Mouse (Mus musculus) brain, embryonic 14.5 days (tissue): Measurements from ENCODE around the gene Shank3. TPM values are rescaled to one million over a fixed set of nuclear protein-coding genes. Genes with fewer than 3 reads are reported as not detected.

Experiments used
- DNase-seq: peaks from one replicate; pipeline ENCODE4 v3.0.0-alpha.2; 2011; ENCODE audit warnings: low read depth
- CTCF ChIP-seq: fragments of 200-500 bp; IDR thresholded peaks from 2 replicates; pipeline ENCODE4 v1.5.1; 2012; ENCODE audit warnings: inconsistent platforms, mild to moderate bottlenecking, moderate library complexity, borderline replicate concordance; ENCODE audit not compliant: insufficient read depth, insufficient read length; ENCODE audit errors: extremely low read depth
- POLR2A ChIP-seq: fragments of 200-500 bp; IDR thresholded peaks from 2 replicates; pipeline ENCODE4 v1.6.1; 2012; ENCODE audit warnings: mild to moderate bottlenecking, inconsistent platforms, borderline replicate concordance; ENCODE audit not compliant: poor library complexity, insufficient read depth, insufficient read length, severe bottlenecking; ENCODE audit errors: extremely low read depth
- polyA plus RNA-seq: library from polyadenylated mRNA; depleted of rRNA; stranded (reverse); fragments of >200 nt; gene quantifications from 2 replicates; pipeline ENCODE4 v1.2.3, GENCODE M21; 2012

Gene Shank3
- polyA plus RNA-seq, 1 experiment, result 41.5 TPM

DNA sequence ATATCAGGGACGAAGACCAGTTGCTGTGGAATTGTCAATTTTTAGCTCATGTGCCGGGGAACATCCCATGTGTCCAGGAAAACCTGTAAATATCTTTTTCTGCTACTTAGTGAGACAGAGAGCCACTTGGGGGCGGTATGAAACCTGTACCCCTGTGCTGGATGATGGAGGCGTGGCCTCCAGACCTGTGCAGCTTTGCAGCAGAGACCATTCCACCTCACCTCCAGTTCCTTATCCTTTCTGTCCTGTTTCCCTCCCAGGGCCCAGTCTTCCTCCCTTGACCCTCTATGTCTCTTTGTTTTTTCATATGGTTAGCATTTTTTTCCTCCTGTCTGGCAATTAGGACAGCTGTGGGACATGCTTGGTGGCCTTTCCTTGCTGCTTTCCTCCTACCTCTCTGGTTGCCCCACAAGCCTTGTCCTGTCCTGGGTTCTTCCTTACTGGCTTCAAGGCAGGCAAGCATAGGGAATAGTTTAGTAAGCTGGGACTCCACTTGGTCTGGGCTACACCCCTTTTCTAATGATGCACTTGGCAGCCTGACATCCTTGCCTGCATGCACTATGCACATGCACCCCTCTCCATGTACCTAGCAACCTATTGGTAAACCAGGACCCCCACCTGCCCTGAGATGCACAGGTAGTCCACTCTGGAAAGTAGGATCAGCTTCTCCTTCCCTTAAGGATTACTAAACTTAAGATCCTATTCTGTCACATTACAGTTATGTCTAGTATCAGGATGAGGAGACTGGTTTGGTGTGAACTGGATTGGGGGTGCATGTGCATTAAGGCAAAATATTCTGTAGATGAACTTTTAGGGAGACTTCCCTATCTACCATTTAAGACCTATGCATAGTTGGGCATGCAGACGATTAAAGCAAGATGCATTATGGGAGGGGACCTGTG is 35.8 kb upstream of the Shank3 start:
- DNase-seq, result peak; percentile 22
- peak; percentile 18; the same call in 1 of the 2 replicates for TF ChIP-seq CTCF
- TF ChIP-seq POLR2A, result no peak

DNA sequence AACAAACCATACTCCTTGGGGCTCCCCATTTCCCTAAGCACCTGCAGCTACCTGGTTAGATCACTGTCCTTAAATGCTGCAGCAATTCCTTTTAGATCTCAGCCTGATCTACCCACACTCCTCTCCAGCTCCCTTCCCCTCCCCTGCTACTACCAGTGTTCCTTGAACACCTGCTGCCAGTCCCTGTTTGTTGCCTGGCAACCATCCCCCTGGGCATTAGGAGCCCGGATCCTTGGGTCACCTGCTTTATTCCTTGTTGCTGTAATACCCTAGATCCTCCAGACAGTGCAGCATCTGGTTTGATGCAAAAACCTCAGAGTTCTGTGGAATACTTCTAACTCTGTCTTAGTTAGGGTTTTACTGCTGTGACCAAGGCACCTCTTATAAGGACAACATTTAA is 34.4 kb upstream of the Shank3 start:
- TF ChIP-seq CTCF (no peak), POLR2A (no peak)
- DNase-seq, result peak; percentile 77

DNA sequence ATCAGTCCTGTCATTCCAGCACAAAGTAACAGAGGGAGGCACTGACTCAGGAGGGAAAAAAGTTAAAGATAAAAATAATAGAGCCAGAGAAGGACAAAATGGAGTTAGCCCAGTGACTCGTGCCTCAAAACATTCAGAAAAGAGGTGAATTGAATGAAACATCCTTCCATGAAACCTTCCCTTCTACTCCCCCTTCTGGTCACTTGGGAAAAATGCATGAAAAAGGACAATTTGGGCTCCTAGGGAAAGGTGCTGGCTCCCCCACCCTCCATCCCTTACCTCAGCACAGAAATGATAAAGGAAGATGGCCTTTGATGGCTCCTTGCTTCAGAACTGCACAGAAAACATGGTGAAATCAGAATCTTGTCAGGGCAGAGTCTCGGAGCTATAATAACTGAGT is 30.8 kb upstream of the Shank3 start:
- no peak for TF ChIP-seq POLR2A
- TF ChIP-seq CTCF, result peak; percentile 58; the same call in 1 of the 2 replicates
- peak; percentile 62 for DNase-seq

GRCm38 (mm10) chr15:89471476-89471875 is 27.9 kb upstream of the Shank3 start:
- TF ChIP-seq CTCF (no peak), POLR2A (no peak)
- no peak for DNase-seq

DNA sequence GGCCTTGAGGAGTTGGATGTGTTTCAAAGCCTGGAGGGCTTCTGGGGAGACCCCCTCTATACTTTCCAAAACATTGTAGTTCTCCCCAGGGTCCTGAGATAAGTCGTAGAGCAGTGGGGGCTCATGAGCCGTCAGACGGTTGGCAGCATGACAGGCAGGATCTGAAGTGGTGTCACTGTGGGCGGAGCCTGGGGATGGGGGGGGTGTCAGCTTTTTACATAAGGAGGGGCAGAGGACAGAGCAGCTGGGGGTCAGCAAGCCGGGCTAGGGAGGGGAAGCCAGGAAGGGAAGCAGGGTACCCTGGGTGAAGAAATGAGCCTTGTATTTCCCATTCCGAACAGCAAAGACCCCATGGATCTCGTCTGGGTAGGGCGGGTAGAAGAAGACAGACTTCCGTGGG is 26.1 kb upstream of the Shank3 start:
- DNase-seq, result no peak
- no peak for TF ChIP-seq CTCF
- no peak for TF ChIP-seq POLR2A

GRCm38 (mm10) chr15:89473921-89474320 is 25.5 kb upstream of the Shank3 start:
- no peak for DNase-seq
- TF ChIP-seq CTCF (no peak), POLR2A (no peak)

GRCm38 (mm10) chr15:89474596-89475292 is 24.7 kb upstream of the Shank3 start:
- no peak for DNase-seq
- TF ChIP-seq CTCF, result no peak
- no peak for TF ChIP-seq POLR2A

GRCm38 (mm10) chr15:89475293-89475600 is 24.2 kb upstream of the Shank3 start:
- no peak for TF ChIP-seq POLR2A
- TF ChIP-seq CTCF, result no peak
- DNase-seq, result no peak

DNA sequence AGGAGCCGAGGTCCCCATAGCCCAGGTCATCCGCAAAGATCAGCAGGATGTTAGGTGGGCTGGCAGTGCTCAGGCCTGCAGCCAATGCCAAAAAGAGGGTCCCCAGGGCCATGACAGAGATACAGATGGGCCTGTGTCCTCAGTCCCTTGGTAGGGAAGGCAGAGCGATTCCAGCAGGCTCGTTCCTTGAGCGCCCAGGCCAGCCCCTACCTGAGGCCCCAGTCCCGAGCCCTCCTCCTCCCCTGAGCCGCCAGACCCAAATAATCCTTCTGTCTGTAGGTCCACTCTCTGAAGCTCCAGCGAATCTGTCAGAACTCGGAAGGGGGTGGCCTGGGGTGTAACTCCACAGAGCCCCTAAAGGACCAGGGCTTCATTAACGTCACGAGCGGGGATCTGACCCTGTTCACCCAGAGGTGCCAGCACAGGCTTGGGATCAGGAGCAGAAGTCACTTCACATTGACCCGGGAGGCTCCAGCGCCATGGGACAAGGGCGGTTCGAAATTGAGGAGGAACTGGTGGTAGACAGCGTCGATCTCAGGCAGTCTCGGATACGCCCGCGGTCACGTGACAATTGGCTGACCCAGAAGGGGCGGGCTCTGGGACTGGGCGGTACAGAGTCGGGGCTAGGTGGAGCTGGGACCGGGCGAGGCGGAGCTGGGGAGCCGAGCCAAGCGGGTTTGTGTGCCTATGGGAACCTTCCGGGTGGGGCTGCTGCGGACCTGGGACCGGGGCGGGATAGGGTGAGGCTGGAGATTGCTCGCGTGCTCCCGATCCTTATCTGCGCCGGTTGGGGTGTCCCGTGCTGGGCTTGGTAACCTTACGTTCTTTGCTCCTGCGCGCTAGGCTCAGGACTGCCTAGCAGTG is 23.6 kb upstream of the Shank3 start:
- peak; percentile 94 for DNase-seq
- TF ChIP-seq CTCF, result no peak
- peak; percentile 52; the same call in 1 of the 2 replicates for TF ChIP-seq POLR2A

DNA sequence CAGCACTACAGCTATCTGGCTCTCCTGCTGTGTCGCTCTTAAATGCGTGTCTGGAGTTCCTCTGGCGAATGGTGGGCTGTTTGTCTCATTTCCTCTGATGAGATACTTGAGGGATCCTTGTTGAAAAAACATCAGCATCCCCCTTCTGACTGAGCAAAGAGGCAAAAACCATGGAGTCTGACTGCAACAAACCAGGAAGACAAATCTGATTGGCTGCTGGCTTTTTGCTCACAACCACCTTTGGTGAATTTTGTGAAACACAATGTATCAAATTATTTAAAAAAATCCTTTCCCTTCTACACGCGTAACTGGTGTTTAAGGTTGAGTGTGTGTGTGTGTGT is 23.0 kb upstream of the Shank3 start:
- no peak for DNase-seq
- no peak for TF ChIP-seq POLR2A
- no peak for TF ChIP-seq CTCF

DNA sequence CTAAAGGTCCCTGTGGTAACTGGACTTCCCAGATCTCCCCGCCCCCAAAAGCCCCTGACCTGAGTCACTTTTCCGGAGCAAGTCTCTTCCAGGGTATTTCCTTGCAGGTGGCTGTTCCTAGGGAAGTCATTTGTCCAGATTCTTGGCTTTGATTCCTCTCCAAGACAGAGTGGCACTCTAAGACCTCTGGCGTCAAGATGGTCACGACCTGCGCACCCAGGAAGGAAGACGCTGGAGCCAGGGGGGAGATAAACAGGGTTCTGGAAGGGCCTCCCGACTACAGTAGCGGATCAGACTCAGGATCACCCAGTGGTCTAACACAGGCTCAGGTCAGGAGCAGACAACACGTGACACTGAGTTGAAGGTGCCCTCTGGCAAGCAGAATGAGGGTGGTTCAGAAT is 22.3 kb upstream of the Shank3 start, which contains the start of gene Arsa:
Gene Arsa, minus strand, starts transcription at position 335 of the 401 bp plus-strand sequence.
- TF ChIP-seq CTCF, result no peak
- no peak for TF ChIP-seq POLR2A
- DNase-seq, result no peak
